Mouse (Mus musculus) heart, postnatal 0 days (tissue): Measurements from ENCODE around the gene Slc22a21.

Source experiments
- CTCF ChIP-seq: IDR thresholded peaks from 2 replicates; pipeline ENCODE4 v1.5.1; 2016; ENCODE audit warnings: antibody characterized with exemption, control low read depth, low read depth
- EP300 ChIP-seq: IDR thresholded peaks from 2 replicates; pipeline ENCODE4 v1.6.1; 2016; ENCODE audit warnings: antibody characterized with exemption, low read depth

GRCm38 (mm10) chr11:53911011-53911410, 69.1 kb downstream of the Slc22a21 start:
- TF ChIP-seq CTCF (no peak), EP300 (no peak)
